Mouse (Mus musculus): ENCODE data around the gene Igfbpl1. TPM values are rescaled to one million over a fixed set of nuclear protein-coding genes. Genes with fewer than 3 reads are reported as not detected.

The Igfbpl1 gene
- polyA plus RNA-seq, 1 experiment: 0.25 TPM

DNA sequence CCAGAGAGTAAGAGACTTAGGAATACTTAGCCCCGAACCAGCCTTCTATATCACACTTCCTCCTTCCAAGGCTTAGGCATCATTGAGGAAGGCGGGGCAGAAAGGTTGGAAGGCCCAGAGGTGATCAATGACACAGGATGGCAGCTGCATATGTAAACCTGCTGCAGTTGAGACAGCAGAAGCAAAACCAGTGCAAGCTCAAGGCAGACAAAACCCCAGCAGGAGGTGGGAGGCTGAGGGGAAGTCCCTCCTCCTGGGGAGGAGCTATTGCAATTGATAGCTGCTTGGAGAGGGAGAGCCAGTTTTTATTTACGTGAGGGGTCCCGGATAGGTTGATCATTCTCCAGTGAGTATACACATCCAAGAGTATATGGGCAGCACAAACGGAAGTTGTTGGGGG is 6.7 kb upstream of the Igfbpl1 start:
- Histone ChIP-seq H3K27me3 (ENCODE audit: control insufficient read depth, insufficient read depth, low read length) (no peaks in the 10 kb centered on the region), H3K36me3 (ENCODE audit: control insufficient read depth, insufficient read depth, low read length) (no peaks in the 10 kb centered on the region), H3K4me3 (ENCODE audit: control insufficient read depth, low read depth, low read length) (no peak overlapping the region), H3K27ac (ENCODE audit: control insufficient read depth, insufficient read depth, low read depth, low read length) (no peak overlapping the region), H3K4me1 (ENCODE audit: control insufficient read depth, insufficient read depth, low read length) (no peaks in the 10 kb centered on the region)
- no peak for TF ChIP-seq POLR2A (IDR thresholded peaks at IDR 0.05; ENCODE audit: control insufficient read depth, low read depth, low read length)
- no peak for TF ChIP-seq CTCF (IDR thresholded peaks at IDR 0.05; ENCODE audit: control insufficient read depth, insufficient read depth, insufficient replicate concordance, low read depth, low read length)

DNA sequence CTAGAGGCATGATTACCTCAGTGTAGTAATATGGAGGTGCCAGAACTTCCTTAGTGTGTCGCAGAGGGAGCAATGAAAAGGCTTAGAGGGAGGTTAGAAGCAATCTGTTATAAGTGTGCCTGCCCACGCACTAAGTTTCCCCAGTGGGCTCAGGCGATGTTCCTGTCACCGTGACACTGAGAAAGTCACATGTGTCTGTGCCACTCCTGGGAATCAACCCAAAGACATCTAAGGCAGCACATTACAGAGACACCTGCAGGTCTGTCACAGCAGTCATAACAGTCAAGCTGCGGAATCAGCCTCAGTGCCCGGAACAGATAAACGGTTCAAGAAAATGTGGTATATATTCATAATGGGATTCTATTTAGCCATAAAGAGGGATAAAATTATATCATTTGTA is 5.3 kb upstream of the Igfbpl1 start:
- Histone ChIP-seq H3K27ac (ENCODE audit: control insufficient read depth, insufficient read depth, low read depth, low read length) (no peak overlapping the region), H3K27me3 (ENCODE audit: control insufficient read depth, insufficient read depth, low read length) (no peaks in the 10 kb centered on the region), H3K4me1 (ENCODE audit: control insufficient read depth, insufficient read depth, low read length) (no peaks in the 10 kb centered on the region), H3K36me3 (ENCODE audit: control insufficient read depth, insufficient read depth, low read length) (no peaks in the 10 kb centered on the region), H3K4me3 (ENCODE audit: control insufficient read depth, low read depth, low read length) (no peak overlapping the region)
- no peak for TF ChIP-seq CTCF (IDR thresholded peaks at IDR 0.05; ENCODE audit: control insufficient read depth, insufficient read depth, insufficient replicate concordance, low read depth, low read length)
- no peak for TF ChIP-seq POLR2A (IDR thresholded peaks at IDR 0.05; ENCODE audit: control insufficient read depth, low read depth, low read length)

GRCm38 (mm10) chr4:45829907-45830759 is 3.4 kb upstream of the Igfbpl1 start:
- H3K4me3 ChIP-seq (ENCODE audit: control insufficient read depth, low read depth, low read length): no peak overlapping the region
- no peak overlapping the region for H3K27ac ChIP-seq (ENCODE audit: control insufficient read depth, insufficient read depth, low read depth, low read length)
- no peaks in the 10 kb centered on the region; the same call in 1 of the 2 replicates for H3K4me1 ChIP-seq (ENCODE audit: control insufficient read depth, insufficient read depth, low read length)
- no peak for TF ChIP-seq POLR2A (IDR thresholded peaks at IDR 0.05; ENCODE audit: control insufficient read depth, low read depth, low read length)
- TF ChIP-seq CTCF (IDR thresholded peaks at IDR 0.05; ENCODE audit: control insufficient read depth, insufficient read depth, insufficient replicate concordance, low read depth, low read length): no peak
- no peaks in the 10 kb centered on the region for H3K36me3 ChIP-seq (ENCODE audit: control insufficient read depth, insufficient read depth, low read length)
- no peaks in the 10 kb centered on the region for H3K27me3 ChIP-seq (ENCODE audit: control insufficient read depth, insufficient read depth, low read length)

DNA sequence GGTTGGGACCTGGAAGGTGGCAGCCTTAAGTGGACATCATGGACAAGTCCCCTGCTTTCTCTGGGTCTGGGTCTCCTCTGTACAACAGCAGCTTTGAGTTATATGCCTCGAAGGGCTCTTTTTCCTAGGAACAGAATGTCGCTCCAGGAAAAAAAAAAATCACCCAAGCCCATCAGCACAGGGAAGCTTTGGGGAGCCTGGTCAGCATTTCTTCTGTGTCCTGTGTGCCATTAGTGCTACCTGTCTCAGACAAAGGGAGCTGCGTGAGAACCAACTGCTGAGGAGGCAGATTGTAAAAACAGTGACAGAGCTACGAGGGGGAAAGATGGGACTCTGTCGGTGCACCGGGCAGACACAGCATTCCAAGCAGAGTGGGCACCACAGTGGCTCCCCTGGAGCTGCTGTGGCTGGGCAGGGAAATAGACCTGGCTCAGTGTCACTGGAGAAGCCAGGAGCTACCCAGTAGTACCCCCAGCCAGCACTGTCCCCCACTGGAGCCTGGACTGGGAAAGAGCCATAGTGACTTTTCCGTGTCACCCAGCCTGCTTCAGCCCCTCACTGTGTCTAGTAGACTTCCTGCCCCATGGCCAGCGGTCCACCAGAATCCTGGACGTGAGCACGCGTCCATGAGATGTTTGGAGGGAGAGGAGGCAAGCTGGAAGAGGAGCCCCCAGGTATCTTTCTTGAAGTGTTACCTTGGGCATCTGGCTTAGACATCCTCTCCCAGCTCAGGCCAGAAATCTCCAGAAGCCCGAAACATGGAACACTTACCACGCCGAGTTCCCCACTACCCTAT is 1.8 kb downstream of the Igfbpl1 start:
- Histone ChIP-seq H3K4me1 (ENCODE audit: control insufficient read depth, insufficient read depth, low read length) (no peaks in the 10 kb centered on the region; the same call in 1 of the 2 replicates), H3K4me3 (ENCODE audit: control insufficient read depth, low read depth, low read length) (no peak overlapping the region), H3K27me3 (ENCODE audit: control insufficient read depth, insufficient read depth, low read length) (no peaks in the 10 kb centered on the region)

GRCm38 (mm10) chr4:45824049-45824760 is 2.5 kb downstream of the Igfbpl1 start:
- no peak overlapping the region for H3K27ac ChIP-seq (ENCODE audit: control insufficient read depth, insufficient read depth, low read depth, low read length)
- no peaks in the 10 kb centered on the region for H3K27me3 ChIP-seq (ENCODE audit: control insufficient read depth, insufficient read depth, low read length)
- H3K36me3 ChIP-seq (ENCODE audit: control insufficient read depth, insufficient read depth, low read length): no peaks in the 10 kb centered on the region
- H3K4me3 ChIP-seq (ENCODE audit: control insufficient read depth, low read depth, low read length): no peak overlapping the region
- no peak for TF ChIP-seq POLR2A (IDR thresholded peaks at IDR 0.05; ENCODE audit: control insufficient read depth, low read depth, low read length)
- no peak for TF ChIP-seq CTCF (IDR thresholded peaks at IDR 0.05; ENCODE audit: control insufficient read depth, insufficient read depth, insufficient replicate concordance, low read depth, low read length)
- no peaks in the 10 kb centered on the region; the same call in 1 of the 2 replicates for H3K4me1 ChIP-seq (ENCODE audit: control insufficient read depth, insufficient read depth, low read length)

More for the DNA sequence above, 1.8 kb downstream of the Igfbpl1 start:
- no peak overlapping the region for H3K27ac ChIP-seq (ENCODE audit: control insufficient read depth, insufficient read depth, low read depth, low read length)
- H3K36me3 ChIP-seq (ENCODE audit: control insufficient read depth, insufficient read depth, low read length): no peaks in the 10 kb centered on the region
- no peak for TF ChIP-seq POLR2A (IDR thresholded peaks at IDR 0.05; ENCODE audit: control insufficient read depth, low read depth, low read length)
- TF ChIP-seq CTCF (IDR thresholded peaks at IDR 0.05; ENCODE audit: control insufficient read depth, insufficient read depth, insufficient replicate concordance, low read depth, low read length): no peak

DNA sequence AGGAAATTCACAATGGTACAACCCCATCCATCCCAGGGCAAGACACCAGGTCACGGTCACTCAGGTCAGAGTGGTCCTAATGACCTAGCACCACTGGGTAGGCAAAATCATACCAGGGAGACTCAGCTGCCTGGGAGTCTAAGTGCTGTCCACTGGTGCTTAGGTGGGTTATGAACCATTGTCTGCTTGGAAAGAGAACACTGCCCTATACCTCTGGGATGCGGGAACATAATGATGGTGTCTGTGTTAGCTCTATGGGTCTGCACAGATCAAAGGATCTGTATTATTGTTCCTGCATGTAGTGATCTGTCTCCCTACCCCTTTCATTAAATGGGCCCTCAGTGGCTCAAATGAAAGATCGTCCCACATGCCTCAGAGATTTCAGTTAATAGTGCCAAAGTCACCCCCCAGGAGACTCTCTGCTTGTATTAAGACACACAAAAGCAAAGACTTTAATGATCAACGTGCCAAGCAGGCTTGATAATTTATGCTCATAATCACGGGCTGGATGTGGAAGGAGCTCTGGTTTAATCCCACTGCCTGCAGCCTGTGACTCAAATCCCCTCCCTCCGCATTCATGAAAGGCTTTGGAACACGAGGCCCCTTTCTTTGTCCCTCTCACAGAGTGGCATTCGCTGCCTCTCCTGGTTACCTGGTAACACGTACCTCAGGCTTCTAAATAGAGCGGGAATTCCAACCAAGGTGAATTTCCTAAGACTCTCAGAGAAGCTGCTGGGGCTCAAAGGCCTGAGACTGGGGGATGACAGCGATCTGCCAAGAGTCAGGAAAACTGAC is 3.7 kb downstream of the Igfbpl1 start:
- H3K4me3 ChIP-seq (ENCODE audit: control insufficient read depth, low read depth, low read length): no peak overlapping the region
- H3K4me1 ChIP-seq (ENCODE audit: control insufficient read depth, insufficient read depth, low read length): no peaks in the 10 kb centered on the region; the same call in 1 of the 2 replicates
- no peaks in the 10 kb centered on the region for H3K36me3 ChIP-seq (ENCODE audit: control insufficient read depth, insufficient read depth, low read length)
- H3K27me3 ChIP-seq (ENCODE audit: control insufficient read depth, insufficient read depth, low read length): no peaks in the 10 kb centered on the region
- TF ChIP-seq CTCF (IDR thresholded peaks at IDR 0.05; ENCODE audit: control insufficient read depth, insufficient read depth, insufficient replicate concordance, low read depth, low read length) (no peak), POLR2A (IDR thresholded peaks at IDR 0.05; ENCODE audit: control insufficient read depth, low read depth, low read length) (no peak)
- H3K27ac ChIP-seq (ENCODE audit: control insufficient read depth, insufficient read depth, low read depth, low read length): no peak overlapping the region

Measured in testis, adult 2 months (tissue).